Mouse (Mus musculus): Measurements from ENCODE around the gene Megf11. TPM values are rescaled to one million over a fixed set of nuclear protein-coding genes. Genes with fewer than 3 reads are reported as not detected.

Gene Megf11
- polyA plus RNA-seq, 1 experiment from 2014 or later, result 0.99 TPM

GRCm38 (mm10) chr9:64454196-64454595, 68.8 kb downstream of the Megf11 start:
- DNase-seq (ENCODE audit: extremely low spot score, low spot score), result no peak
- Histone ChIP-seq H3K36me3 (replicated peaks) (no peaks in the 10 kb centered on the region), H3K27ac (no peak overlapping the region), H3K9me3 (no peaks in the 10 kb centered on the region), H3K4me3 (no peak overlapping the region), H3K27me3 (ENCODE audit: poor library complexity, severe bottlenecking) (peaks cover 21% of the 10 kb centered on the region), H3K4me1 (peaks cover 38% of the 10 kb centered on the region)
- 83% methylated on average over 4 of the region's 4 CpGs for WGBS

- peak overlapping the region; percentile 8; the same call in 1 of the 2 replicates for H3K27ac ChIP-seq
- WGBS, result 1% methylated on average over 9 of the region's 9 CpGs
- 0 out of 2 replicates have a peak overlapping the region, but pooled peaks have one; percentile 6 for H3K4me3 ChIP-seq
- H3K36me3 ChIP-seq (replicated peaks), result no peaks in the 10 kb centered on the region
- peaks cover 21% of the 10 kb centered on the region for H3K27me3 ChIP-seq (ENCODE audit: poor library complexity, severe bottlenecking)
- no peaks in the 10 kb centered on the region for H3K9me3 ChIP-seq
- peaks cover 38% of the 10 kb centered on the region for H3K4me1 ChIP-seq
- DNase-seq (ENCODE audit: extremely low spot score, low spot score), result no peak
Observed at GRCm38 (mm10) chr9:64455910-64456309, 70.5 kb downstream of the Megf11 start.

GRCm38 (mm10) chr9:64457596-64457995, 72.2 kb downstream of the Megf11 start:
- no peaks in the 10 kb centered on the region for H3K9me3 ChIP-seq
- peaks cover 41% of the 10 kb centered on the region for H3K4me1 ChIP-seq
- no peaks in the 10 kb centered on the region for H3K36me3 ChIP-seq (replicated peaks)
- H3K27ac ChIP-seq, result no peak overlapping the region
- peaks cover 21% of the 10 kb centered on the region for H3K27me3 ChIP-seq (ENCODE audit: poor library complexity, severe bottlenecking)
- DNase-seq (ENCODE audit: extremely low spot score, low spot score), result no peak
- 72% methylated on average over 7 of the region's 7 CpGs for WGBS
- H3K4me3 ChIP-seq, result no peak overlapping the region

- Histone ChIP-seq H3K4me3 (no peak overlapping the region), H3K4me1 (peaks cover 29% of the 10 kb centered on the region), H3K27ac (no peak overlapping the region), H3K36me3 (replicated peaks) (no peaks in the 10 kb centered on the region), H3K9me3 (no peaks in the 10 kb centered on the region), H3K27me3 (ENCODE audit: poor library complexity, severe bottlenecking) (peaks cover 7% of the 10 kb centered on the region)
- DNase-seq (ENCODE audit: extremely low spot score, low spot score), result no peak
- 90% methylated on average over 16 of the region's 16 CpGs for WGBS
Observed at GRCm38 (mm10) chr9:64461568-64462308, 76.3 kb downstream of the Megf11 start.

GRCm38 (mm10) chr9:64462870-64463269, 77.4 kb downstream of the Megf11 start:
- H3K27ac ChIP-seq, result no peak overlapping the region

GRCm38 (mm10) chr9:64466090-64466489, 80.7 kb downstream of the Megf11 start:
- H3K4me1 ChIP-seq, result peaks cover 11% of the 10 kb centered on the region
- H3K27ac ChIP-seq, result no peak overlapping the region
- WGBS, result 64% methylated on average over 8 of the region's 8 CpGs
- peaks cover 8% of the 10 kb centered on the region; the same call in 1 of the 2 replicates for H3K27me3 ChIP-seq (ENCODE audit: poor library complexity, severe bottlenecking)
- H3K9me3 ChIP-seq, result no peaks in the 10 kb centered on the region
- H3K4me3 ChIP-seq, result no peak overlapping the region
- DNase-seq (ENCODE audit: extremely low spot score, low spot score), result no peak
- H3K36me3 ChIP-seq (replicated peaks), result no peaks in the 10 kb centered on the region

More at GRCm38 (mm10) chr9:64462870-64463269, 77.4 kb downstream of the Megf11 start:
- H3K9me3 ChIP-seq, result no peaks in the 10 kb centered on the region
- H3K4me3 ChIP-seq, result no peak overlapping the region
- DNase-seq (ENCODE audit: extremely low spot score, low spot score), result no peak
- peaks cover 3% of the 10 kb centered on the region; the same call in 1 of the 2 replicates for H3K27me3 ChIP-seq (ENCODE audit: poor library complexity, severe bottlenecking)
- peaks cover 18% of the 10 kb centered on the region for H3K4me1 ChIP-seq
- H3K36me3 ChIP-seq (replicated peaks), result no peaks in the 10 kb centered on the region

GRCm38 (mm10) chr9:64466564-64466963, 81.1 kb downstream of the Megf11 start:
- Histone ChIP-seq H3K36me3 (replicated peaks) (no peaks in the 10 kb centered on the region), H3K27ac (no peak overlapping the region), H3K9me3 (no peaks in the 10 kb centered on the region), H3K27me3 (ENCODE audit: poor library complexity, severe bottlenecking) (peaks cover 10% of the 10 kb centered on the region; the same call in 1 of the 2 replicates), H3K4me1 (peaks cover 11% of the 10 kb centered on the region), H3K4me3 (no peak overlapping the region)
- WGBS, result 52% methylated on average over 4 of the region's 4 CpGs
- DNase-seq (ENCODE audit: extremely low spot score, low spot score), result no peak

- H3K36me3 ChIP-seq (replicated peaks), result no peaks in the 10 kb centered on the region
- DNase-seq (ENCODE audit: extremely low spot score, low spot score), result no peak
- H3K27ac ChIP-seq, result no peak overlapping the region
- H3K9me3 ChIP-seq, result no peaks in the 10 kb centered on the region
- H3K4me3 ChIP-seq, result no peak overlapping the region
- H3K27me3 ChIP-seq (ENCODE audit: poor library complexity, severe bottlenecking), result peaks cover 46% of the 10 kb centered on the region
- peaks cover 44% of the 10 kb centered on the region for H3K4me1 ChIP-seq
- WGBS, result 94% methylated on average over 1 of the region's 1 CpGs
Observed at GRCm38 (mm10) chr9:64470806-64471205, 85.4 kb downstream of the Megf11 start.

GRCm38 (mm10) chr9:64471336-64471735, 85.9 kb downstream of the Megf11 start:
- Histone ChIP-seq H3K36me3 (replicated peaks) (no peaks in the 10 kb centered on the region), H3K4me3 (no peak overlapping the region), H3K4me1 (peaks cover 45% of the 10 kb centered on the region), H3K9me3 (no peaks in the 10 kb centered on the region), H3K27ac (no peak overlapping the region), H3K27me3 (ENCODE audit: poor library complexity, severe bottlenecking) (peaks cover 43% of the 10 kb centered on the region)
- WGBS, result 88% methylated on average over 3 of the region's 3 CpGs
- DNase-seq (ENCODE audit: extremely low spot score, low spot score), result no peak

- Histone ChIP-seq H3K9me3 (no peaks in the 10 kb centered on the region), H3K4me3 (no peak overlapping the region), H3K36me3 (replicated peaks) (no peaks in the 10 kb centered on the region), H3K27ac (no peak overlapping the region), H3K4me1 (peaks cover 48% of the 10 kb centered on the region), H3K27me3 (ENCODE audit: poor library complexity, severe bottlenecking) (peaks cover 51% of the 10 kb centered on the region)
- no peak for DNase-seq (ENCODE audit: extremely low spot score, low spot score)
- WGBS, result 68% methylated on average over 2 of the region's 2 CpGs
Observed at GRCm38 (mm10) chr9:64472165-64472564, 86.7 kb downstream of the Megf11 start.

- no peak for DNase-seq (ENCODE audit: extremely low spot score, low spot score)
- Histone ChIP-seq H3K36me3 (replicated peaks) (no peaks in the 10 kb centered on the region), H3K27ac (no peak overlapping the region), H3K4me1 (peaks cover 53% of the 10 kb centered on the region), H3K4me3 (no peak overlapping the region), H3K9me3 (no peaks in the 10 kb centered on the region), H3K27me3 (ENCODE audit: poor library complexity, severe bottlenecking) (peaks cover 57% of the 10 kb centered on the region)
- WGBS, result 67% methylated on average over 6 of the region's 6 CpGs
Observed at GRCm38 (mm10) chr9:64472743-64473142, 87.3 kb downstream of the Megf11 start.

- DNase-seq (ENCODE audit: extremely low spot score, low spot score), result no peak
- H3K9me3 ChIP-seq, result no peaks in the 10 kb centered on the region
- no peak overlapping the region for H3K27ac ChIP-seq
- WGBS, result 83% methylated on average over 2 of the region's 2 CpGs
- peaks cover 56% of the 10 kb centered on the region for H3K4me1 ChIP-seq
- no peaks in the 10 kb centered on the region for H3K36me3 ChIP-seq (replicated peaks)
- H3K27me3 ChIP-seq (ENCODE audit: poor library complexity, severe bottlenecking), result peaks cover 61% of the 10 kb centered on the region
- no peak overlapping the region for H3K4me3 ChIP-seq
Observed at GRCm38 (mm10) chr9:64473170-64473569, 87.7 kb downstream of the Megf11 start.

GRCm38 (mm10) chr9:64473695-64474094, 88.3 kb downstream of the Megf11 start:
- no peak for DNase-seq (ENCODE audit: extremely low spot score, low spot score)
- peaks cover 67% of the 10 kb centered on the region for H3K27me3 ChIP-seq (ENCODE audit: poor library complexity, severe bottlenecking)
- H3K4me3 ChIP-seq, result no peak overlapping the region
- H3K4me1 ChIP-seq, result peaks cover 56% of the 10 kb centered on the region
- H3K9me3 ChIP-seq, result no peaks in the 10 kb centered on the region
- H3K36me3 ChIP-seq (replicated peaks), result no peaks in the 10 kb centered on the region
- 48% methylated on average over 4 of the region's 4 CpGs for WGBS
- no peak overlapping the region for H3K27ac ChIP-seq
